Mouse (Mus musculus) spleen, adult 12 weeks (tissue): ENCODE measurements around the gene BC107364.
A peak's percentile ranks its signal among the peaks of the same experiment; 100 is the strongest.
"Not testable (repeated sequence)": the region's sequence is repeated elsewhere in the genome, so short reads cannot be mapped to it uniquely, and the experiment has no call there.

Source experiments
- DNase-seq: peaks from one replicate; pipeline ENCODE4 v3.0.0; 2022; ENCODE audit warnings: low spot score

BC107364 gene

DNA sequence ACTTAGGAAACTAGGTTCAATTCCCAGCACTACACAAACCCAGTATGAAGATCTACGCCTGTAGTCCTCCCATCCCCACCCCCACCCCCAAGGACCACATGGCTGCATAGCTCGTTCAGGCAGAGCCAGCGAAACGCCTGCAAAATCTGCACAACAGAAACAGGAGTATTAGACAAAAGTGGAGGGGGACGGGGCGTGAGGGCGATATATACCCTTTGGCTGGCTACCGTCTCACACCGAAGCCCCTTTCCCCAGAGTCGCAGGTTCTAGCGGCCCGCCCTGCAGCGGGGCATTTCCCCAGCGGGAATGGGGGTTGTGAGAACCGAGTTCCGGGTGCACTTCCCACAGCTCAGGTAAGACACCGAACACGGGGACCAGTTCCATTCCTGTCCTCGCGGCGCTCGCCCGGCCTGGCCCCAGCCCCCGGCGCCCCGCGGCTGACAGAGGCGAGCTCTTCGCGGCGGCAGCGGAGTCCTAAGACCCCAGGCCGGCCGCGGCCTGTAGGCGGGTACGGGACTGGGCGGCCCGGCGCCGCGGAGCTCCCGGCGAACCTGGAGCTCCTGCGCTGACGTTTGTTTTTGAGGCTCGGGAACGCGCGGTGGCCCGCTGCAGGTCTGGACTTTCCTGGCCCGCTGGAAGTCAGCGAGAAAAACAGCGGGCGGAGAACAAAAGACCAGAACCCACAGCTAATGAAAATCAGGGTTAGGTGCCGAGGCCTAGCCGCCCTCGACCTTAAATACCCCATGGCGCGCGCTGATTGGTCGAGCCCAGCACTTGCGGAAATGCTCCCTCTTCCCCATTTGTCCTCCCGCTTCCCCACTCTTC lies 37.8 kb downstream of the BC107364 start:
- DNase-seq = peak; percentile 64

GRCm38 (mm10) chr3:96413581-96414125 lies 38.5 kb downstream of the BC107364 start:
- DNase-seq = no peak

GRCm38 (mm10) chr3:96411821-96412220 lies 40.3 kb downstream of the BC107364 start:
- no peak for DNase-seq

DNA sequence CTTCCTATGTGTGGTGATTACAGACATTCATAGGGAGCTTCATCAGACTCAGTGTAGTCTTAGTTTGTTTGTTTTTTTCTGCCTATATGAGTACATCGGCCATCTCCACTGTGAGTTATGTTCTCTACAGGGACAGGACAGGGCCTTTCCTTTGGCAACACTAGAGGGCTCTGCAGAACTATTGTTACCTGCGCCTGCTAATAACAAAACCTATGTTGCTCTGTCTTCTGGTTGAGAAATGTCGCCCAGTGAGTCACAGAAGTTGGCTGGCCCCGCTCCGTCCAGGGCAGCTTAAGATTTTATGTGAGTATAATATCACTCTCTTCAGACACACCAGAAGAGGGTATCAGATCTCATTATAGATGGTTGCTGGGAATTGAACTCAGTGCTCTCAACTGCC lies 41.1 kb downstream of the BC107364 start:
- DNase-seq = no peak

GRCm38 (mm10) chr3:96409701-96410246 lies 42.3 kb downstream of the BC107364 start:
- DNase-seq = no peak

GRCm38 (mm10) chr3:96408111-96408510 lies 44.0 kb downstream of the BC107364 start:
- DNase-seq = not testable (repeated sequence)

DNA sequence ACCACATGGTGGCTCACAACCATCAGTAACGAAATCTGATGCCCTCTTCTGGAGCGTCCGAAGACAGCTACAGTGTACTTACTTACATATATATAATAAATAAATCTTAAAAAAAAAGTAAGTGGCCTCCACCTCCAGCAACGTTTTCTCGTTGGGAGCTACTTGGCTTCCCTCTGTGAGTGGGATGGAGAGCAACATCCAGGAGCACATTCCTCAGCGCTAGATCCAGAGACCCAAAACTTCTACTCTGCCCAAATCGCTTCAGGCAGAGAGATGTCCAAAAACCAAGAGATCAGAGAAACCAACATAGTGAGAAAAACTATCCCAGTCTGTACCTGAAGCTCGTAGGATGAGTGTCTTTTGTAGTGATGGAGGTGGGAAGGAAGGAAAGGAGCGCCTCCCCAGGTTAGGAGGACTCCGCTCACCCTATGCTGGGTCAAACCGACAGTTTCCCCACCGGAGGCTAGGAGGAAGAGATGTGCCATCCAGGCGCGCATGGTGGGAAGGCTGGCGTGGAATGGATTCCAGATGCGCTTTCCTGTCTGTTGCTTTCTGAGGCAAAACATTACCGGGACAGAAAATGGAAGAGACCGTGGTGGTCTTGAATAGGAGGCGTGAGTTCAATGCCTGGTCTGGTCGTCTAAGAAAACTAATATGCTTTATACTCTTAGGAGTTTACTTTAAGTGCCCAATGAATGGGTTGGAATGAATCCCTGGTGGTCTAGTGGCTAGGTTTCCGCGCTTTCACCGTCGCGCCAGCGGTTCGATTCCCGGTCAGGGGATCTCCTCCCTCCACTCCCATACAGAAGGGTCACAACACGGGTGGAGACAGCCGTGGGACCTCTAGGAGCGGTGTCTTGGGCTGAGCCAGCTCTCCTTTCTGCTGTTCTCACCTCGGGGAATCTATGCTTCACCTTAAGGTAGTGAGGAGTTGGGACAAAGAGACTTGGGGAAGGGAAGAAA lies 46.3 kb downstream of the BC107364 start:
- DNase-seq = no peak

DNA sequence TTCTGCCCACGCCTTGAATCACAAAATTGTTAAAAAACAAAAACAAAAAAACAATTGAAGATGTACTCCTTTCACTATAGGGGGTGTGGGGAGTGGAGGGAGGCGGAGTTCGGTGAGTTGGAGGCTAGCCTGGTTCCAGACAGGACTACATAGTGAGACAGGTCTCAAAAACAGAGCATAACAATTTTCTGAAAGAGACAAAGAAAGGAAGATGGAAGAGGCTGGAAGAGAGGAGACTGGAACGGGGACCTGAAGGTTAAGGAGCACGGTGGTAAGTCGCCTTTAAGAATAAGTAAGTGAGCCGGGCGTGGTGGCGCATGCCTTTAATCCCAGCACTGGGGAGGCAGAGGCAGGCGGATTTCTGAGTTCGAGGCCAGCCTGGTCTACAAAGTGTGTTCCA lies 47.1 kb downstream of the BC107364 start:
- no peak for DNase-seq

DNA sequence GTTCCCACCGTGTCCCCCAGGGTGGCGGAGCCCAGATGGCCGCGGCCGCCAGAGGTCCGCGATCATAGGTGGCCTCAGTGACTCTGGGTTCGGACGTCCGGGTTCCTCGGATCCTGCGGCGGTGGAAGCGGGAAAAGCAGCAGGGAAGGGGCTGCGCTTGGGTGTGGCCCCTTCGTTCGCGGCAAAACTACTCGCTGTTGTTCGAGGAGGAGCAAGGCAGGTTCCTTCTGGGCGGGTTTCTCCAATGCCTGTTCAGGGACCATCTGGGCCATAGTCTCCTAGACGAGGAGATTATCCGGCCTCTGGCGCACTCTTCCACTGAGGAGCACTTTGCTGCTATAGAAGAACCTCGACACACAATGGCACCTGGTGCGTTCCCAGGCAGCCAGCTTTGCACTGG lies 47.7 kb downstream of the BC107364 start:
- DNase-seq = no peak

DNA sequence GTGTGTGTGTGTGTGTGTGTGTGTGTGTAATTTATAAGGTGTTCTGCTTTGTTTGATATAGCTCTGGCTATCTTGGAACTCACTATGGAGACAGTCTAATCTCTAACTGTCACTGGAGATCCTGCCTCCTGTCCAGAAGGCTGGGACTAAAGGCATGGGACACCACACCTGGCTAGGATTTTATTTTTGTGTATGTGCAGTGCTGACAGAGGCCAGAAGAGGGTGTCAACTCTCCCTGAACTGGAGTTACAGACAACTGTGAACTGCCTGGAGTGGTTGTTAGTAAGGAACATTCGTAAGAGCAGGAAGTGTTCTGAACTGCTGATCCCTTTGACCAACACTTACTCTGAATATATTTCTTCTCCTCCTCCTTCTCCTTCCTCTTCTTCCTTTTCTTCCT lies 49.1 kb downstream of the BC107364 start:
- DNase-seq = no peak

DNA sequence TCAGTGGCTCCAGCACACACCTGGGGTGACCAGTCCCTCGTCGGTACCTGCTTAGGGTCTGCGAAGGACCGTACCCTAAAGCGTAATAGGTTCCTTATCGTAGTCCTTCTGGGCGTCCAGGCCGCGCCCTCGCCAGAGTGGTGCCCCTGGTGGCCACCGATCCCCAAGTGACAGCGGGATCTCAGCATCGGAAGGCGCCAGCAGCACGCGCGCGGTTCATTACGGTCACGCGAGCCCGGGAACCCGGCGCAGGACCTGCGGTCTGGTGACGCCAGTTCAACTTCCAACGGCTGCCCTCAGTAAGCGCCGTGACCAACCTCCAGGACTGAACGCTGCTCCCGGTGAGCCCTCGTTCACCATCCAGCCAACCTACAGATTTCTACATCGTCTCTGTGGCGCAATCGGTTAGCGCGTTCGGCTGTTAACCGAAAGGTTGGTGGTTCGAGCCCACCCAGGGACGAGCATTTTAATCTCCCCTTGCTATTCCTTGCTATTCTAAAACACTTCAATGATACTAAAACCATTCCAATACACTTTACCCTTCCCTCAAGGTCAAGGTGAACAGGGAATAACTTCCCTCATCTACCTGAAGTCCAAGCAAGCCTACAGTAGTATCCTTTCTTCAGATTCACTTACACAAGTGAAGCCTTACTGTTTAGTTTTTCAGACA lies 50.1 kb downstream of the BC107364 start:
- DNase-seq = no peak

DNA sequence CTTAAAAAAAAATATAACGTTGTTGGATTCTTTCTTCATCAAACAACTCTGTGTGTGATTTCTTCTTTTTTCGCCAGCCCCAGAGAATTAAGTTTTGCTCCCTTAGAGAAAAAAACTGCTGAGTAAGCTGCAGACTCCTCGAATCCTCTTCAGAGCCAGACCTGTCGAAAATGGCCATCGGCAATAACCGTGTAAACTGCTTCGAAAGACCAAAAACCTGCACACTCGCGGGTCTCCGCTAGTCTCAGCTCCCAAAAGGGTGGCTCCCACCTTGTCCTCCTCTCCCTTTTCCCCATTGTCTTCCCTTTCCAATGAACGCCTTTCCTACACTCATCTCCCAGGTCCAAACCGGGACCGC lies 50.7 kb downstream of the BC107364 start:
- DNase-seq = no peak

DNA sequence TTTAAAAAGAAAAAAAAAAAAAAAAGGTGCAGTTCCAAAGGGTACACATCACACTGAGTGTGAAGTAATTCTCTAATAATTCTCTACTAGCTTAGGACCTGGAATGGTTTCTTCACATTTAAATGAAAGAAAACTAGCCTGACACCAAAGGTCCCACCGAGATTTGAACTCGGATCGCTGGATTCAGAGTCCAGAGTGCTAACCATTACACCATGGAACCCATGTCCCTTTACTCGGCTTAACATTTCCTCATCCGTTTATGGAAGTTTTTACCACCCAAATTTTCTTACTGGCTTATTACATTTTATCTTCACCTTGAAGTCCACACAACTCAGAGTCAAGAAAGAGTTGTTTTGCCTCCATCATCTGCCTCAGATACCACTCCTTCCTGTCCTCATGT lies 53.2 kb downstream of the BC107364 start:
- DNase-seq = no peak

DNA sequence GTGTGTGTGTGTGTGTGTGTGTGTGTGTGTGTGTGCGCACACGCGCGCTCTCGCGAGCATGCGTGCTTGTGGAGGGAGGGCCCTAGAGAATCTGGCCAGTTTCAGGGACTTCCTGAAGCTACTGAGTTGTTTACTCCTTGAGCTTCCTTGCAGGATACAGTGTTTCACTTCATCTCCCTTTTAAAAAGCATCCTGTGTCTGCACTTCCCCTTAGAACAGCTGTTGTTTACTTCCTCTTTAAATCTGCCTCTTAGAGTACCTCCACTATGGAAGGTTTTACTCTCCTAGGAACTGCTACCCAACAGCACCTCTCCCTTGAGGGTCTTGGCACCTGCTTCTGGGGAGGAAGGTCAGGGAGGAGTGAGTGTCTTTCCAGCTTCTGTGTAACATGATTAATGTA lies 55.2 kb downstream of the BC107364 start:
- DNase-seq = no peak

DNA sequence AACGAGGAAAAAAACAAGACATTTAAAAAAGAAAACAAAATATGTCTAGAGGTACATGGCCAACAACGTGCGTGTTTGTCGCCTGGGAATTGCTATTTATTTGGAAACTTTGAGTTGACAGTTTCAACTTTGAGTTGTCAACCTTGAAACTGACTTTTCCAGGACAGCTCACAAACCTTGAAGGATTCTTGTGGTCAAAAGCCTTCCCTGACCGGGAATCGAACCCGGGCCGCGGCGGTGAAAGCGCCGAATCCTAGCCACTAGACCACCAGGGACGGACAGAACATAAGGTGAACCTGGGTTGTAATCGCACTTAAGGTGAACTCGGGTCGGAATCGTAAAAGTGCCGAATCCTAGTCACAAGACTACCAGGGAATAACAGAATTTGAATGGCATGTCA lies 64.9 kb downstream of the BC107364 start:
- not testable (repeated sequence) for DNase-seq
